Mouse (Mus musculus) intestine, embryonic 15.5 days (tissue): Measurements from ENCODE around the gene Olfr1340. TPM values are rescaled to one million over a fixed set of nuclear protein-coding genes. Genes with fewer than 3 reads are reported as not detected.
A peak's percentile ranks its signal among the peaks of the same experiment; 100 is the strongest.

Experiments
- ATAC-seq: fragments of 200-750 bp; cut with Nextera tagmentation; 2 replicates; pipeline ENCODE4 v1.8.0; 2017; ENCODE audit warnings: moderate TSS enrichment, moderate library complexity
- H3K27ac ChIP-seq: fragments of 300-500 bp; sonication (generic); 2 replicates; pipeline ENCODE4 v1.5.1; 2015; ENCODE audit warnings: mild to moderate bottlenecking, inconsistent platforms
- H3K27me3 ChIP-seq: fragments of 300-500 bp; sonication (generic); replicated peaks from 2 replicates; pipeline ENCODE4 v1.6.1; 2015; ENCODE audit warnings: inconsistent platforms
- H3K36me3 ChIP-seq: fragments of 300-500 bp; sonication (generic); 2 replicates; pipeline ENCODE4 v1.6.1; 2015; ENCODE audit warnings: inconsistent platforms
- H3K4me1 ChIP-seq: fragments of 300-500 bp; sonication (generic); replicated peaks from 2 replicates; pipeline ENCODE4 v1.6.1; 2015; ENCODE audit warnings: inconsistent platforms
- H3K4me2 ChIP-seq: fragments of 300-500 bp; sonication (generic); replicated peaks from 2 replicates; pipeline ENCODE4 v1.6.1; 2015; ENCODE audit warnings: mild to moderate bottlenecking, inconsistent platforms
- H3K4me3 ChIP-seq: fragments of 300-500 bp; sonication (generic); replicated peaks from 2 replicates; pipeline ENCODE4 v1.5.1; 2015; ENCODE audit warnings: inconsistent platforms
- H3K9ac ChIP-seq: fragments of 300-500 bp; sonication (generic); 2 replicates; pipeline ENCODE4 v1.6.1; 2015; ENCODE audit warnings: inconsistent platforms
- H3K9me3 ChIP-seq: fragments of 300-500 bp; sonication (generic); 2 replicates; pipeline ENCODE4 v1.6.1; 2016; ENCODE audit warnings: inconsistent platforms
- WGBS: fragments of 180-500 bp; shearing (Covaris S2); methylation state at CpG from one replicate; pipeline ENCODE4 v1.1.7; 2015; 5-methylcytosine and 5-hydroxymethylcytosine counted together
- polyA plus RNA-seq: library from polyadenylated mRNA; unstranded; fragments of >200 nt; fragmentation: Nextera tagmentation; extraction: Ambion mirVana; gene quantifications from 2 replicates; pipeline ENCODE4 v1.2.1, GENCODE M21; 2015

The Olfr1340 gene
- not detected in 2 replicates for polyA plus RNA-seq

GRCm38 (mm10) chr4:118719838-118720237 is at the start of gene Olfr1340:
Olfr1340 (plus strand) TSS chr4:118720138.
- no peak within 1 kb of the TSS for H3K4me3 ChIP-seq
- no peaks in the 10 kb centered on the region for H3K36me3 ChIP-seq
- H3K9me3 ChIP-seq = no peaks in the 10 kb centered on the region
- no peak within 1 kb of the TSS for H3K27ac ChIP-seq
- no peaks in the 10 kb centered on the region for H3K4me1 ChIP-seq
- H3K9ac ChIP-seq = no peak within 1 kb of the TSS
- no peak within 1 kb of the TSS for H3K4me2 ChIP-seq
- H3K27me3 ChIP-seq = no peaks in the 10 kb centered on the region
- no peak for ATAC-seq

- Histone ChIP-seq H3K9ac (no peak overlapping the region), H3K27ac (no peak overlapping the region), H3K4me3 (no peak overlapping the region), H3K27me3 (no peaks in the 10 kb centered on the region), H3K9me3 (no peaks in the 10 kb centered on the region), H3K4me2 (no peak overlapping the region), H3K36me3 (no peaks in the 10 kb centered on the region), H3K4me1 (no peaks in the 10 kb centered on the region)
- ATAC-seq = peak; percentile 41
- 23% methylated on average over 2 of the region's 2 CpGs for WGBS
Observed at GRCm38 (mm10) chr4:118687086-118687485, 32.9 kb upstream of the Olfr1340 start.

GRCm38 (mm10) chr4:118692412-118692973 is 27.4 kb upstream of the Olfr1340 start, which contains the start of gene Olfr1342:
Olfr1342 (minus strand) TSS chr4:118692756.
- no peaks in the 10 kb centered on the region for H3K4me1 ChIP-seq
- H3K27me3 ChIP-seq = no peaks in the 10 kb centered on the region
- H3K36me3 ChIP-seq = no peaks in the 10 kb centered on the region
- H3K27ac ChIP-seq = no peak within 1 kb of the TSS
- no peaks in the 10 kb centered on the region for H3K9me3 ChIP-seq
- no peak within 1 kb of the TSS for H3K4me2 ChIP-seq
- H3K9ac ChIP-seq = no peak within 1 kb of the TSS
- no peak within 1 kb of the TSS for H3K4me3 ChIP-seq
- ATAC-seq = no peak
- WGBS = 54% methylated on average over 12 of the region's 12 CpGs

GRCm38 (mm10) chr4:118693812-118694211 is 26.1 kb upstream of the Olfr1340 start:
- ATAC-seq = no peak

GRCm38 (mm10) chr4:118703223-118703622 is 16.7 kb upstream of the Olfr1340 start, which contains the start of gene Olfr1341:
Olfr1341 (plus strand) TSS chr4:118703523.
- H3K9me3 ChIP-seq = no peaks in the 10 kb centered on the region
- 84% methylated on average over 3 of the region's 3 CpGs for whole genome bisulfite sequencing
- no peak for ATAC-seq
- no peaks in the 10 kb centered on the region for H3K36me3 ChIP-seq
- no peaks in the 10 kb centered on the region for H3K4me1 ChIP-seq
- H3K27me3 ChIP-seq = no peaks in the 10 kb centered on the region
- no peak within 1 kb of the TSS for H3K4me3 ChIP-seq
- H3K9ac ChIP-seq = no peak within 1 kb of the TSS
- H3K27ac ChIP-seq = no peak within 1 kb of the TSS
- H3K4me2 ChIP-seq = no peak within 1 kb of the TSS

More at GRCm38 (mm10) chr4:118693812-118694211, 26.1 kb upstream of the Olfr1340 start:
- no peaks in the 10 kb centered on the region for H3K9me3 ChIP-seq
- no peaks in the 10 kb centered on the region for H3K27me3 ChIP-seq
- no peaks in the 10 kb centered on the region for H3K36me3 ChIP-seq
- H3K4me2 ChIP-seq = no peak overlapping the region
- no peaks in the 10 kb centered on the region for H3K4me1 ChIP-seq
- no peak overlapping the region for H3K9ac ChIP-seq
- no peak overlapping the region for H3K27ac ChIP-seq
- no peak overlapping the region for H3K4me3 ChIP-seq
- 43% methylated on average over 2 of the region's 2 CpGs for WGBS

- H3K9ac ChIP-seq = no peak overlapping the region
- H3K27ac ChIP-seq = no peak overlapping the region
- H3K36me3 ChIP-seq = no peaks in the 10 kb centered on the region
- no peak overlapping the region for H3K4me3 ChIP-seq
- no peaks in the 10 kb centered on the region for H3K27me3 ChIP-seq
- H3K4me2 ChIP-seq = no peak overlapping the region
- WGBS = 85% methylated on average over 5 of the region's 5 CpGs
- no peaks in the 10 kb centered on the region for H3K4me1 ChIP-seq
- ATAC-seq = no peak
- H3K9me3 ChIP-seq = no peaks in the 10 kb centered on the region
Observed at GRCm38 (mm10) chr4:118708086-118708485, 11.9 kb upstream of the Olfr1340 start.

- Histone ChIP-seq H3K9ac (no peak overlapping the region), H3K36me3 (no peaks in the 10 kb centered on the region), H3K9me3 (no peaks in the 10 kb centered on the region), H3K27me3 (no peaks in the 10 kb centered on the region), H3K4me3 (no peak overlapping the region), H3K4me2 (no peak overlapping the region), H3K4me1 (no peaks in the 10 kb centered on the region), H3K27ac (no peak overlapping the region)
- 53% methylated on average over 1 of the region's 1 CpGs for WGBS
- no peak for ATAC-seq
Observed at GRCm38 (mm10) chr4:118711656-118712055, 8.3 kb upstream of the Olfr1340 start.

GRCm38 (mm10) chr4:118721742-118722483 is 2.0 kb downstream of the Olfr1340 start:
- H3K4me3 ChIP-seq = no peak overlapping the region
- no peaks in the 10 kb centered on the region for H3K27me3 ChIP-seq
- no peak for ATAC-seq
- H3K36me3 ChIP-seq = no peaks in the 10 kb centered on the region
- H3K9ac ChIP-seq = no peak overlapping the region
- H3K4me2 ChIP-seq = no peak overlapping the region
- 52% methylated on average over 10 of the region's 10 CpGs for WGBS
- H3K27ac ChIP-seq = no peak overlapping the region
- no peaks in the 10 kb centered on the region for H3K9me3 ChIP-seq
- no peaks in the 10 kb centered on the region for H3K4me1 ChIP-seq

GRCm38 (mm10) chr4:118731875-118732274 is 11.9 kb downstream of the Olfr1340 start, which contains the start of gene Olfr1339:
Olfr1339 (plus strand) TSS chr4:118732175.
- no peak within 1 kb of the TSS for H3K9ac ChIP-seq
- no peak for ATAC-seq

GRCm38 (mm10) chr4:118739574-118739973 is 19.6 kb downstream of the Olfr1340 start:
- 72% methylated on average over 3 of the region's 3 CpGs for WGBS
- ATAC-seq = no peak

More at GRCm38 (mm10) chr4:118731875-118732274, 11.9 kb downstream of the Olfr1340 start, which contains the start of gene Olfr1339:
- Histone ChIP-seq H3K4me2 (no peak within 1 kb of the TSS), H3K9me3 (no peaks in the 10 kb centered on the region), H3K36me3 (no peaks in the 10 kb centered on the region), H3K27me3 (no peaks in the 10 kb centered on the region), H3K4me3 (no peak within 1 kb of the TSS), H3K4me1 (no peaks in the 10 kb centered on the region), H3K27ac (no peak within 1 kb of the TSS)
- WGBS = 86% methylated on average over 1 of the region's 1 CpGs

GRCm38 (mm10) chr4:118740988-118741698 is 21.2 kb downstream of the Olfr1340 start:
- Histone ChIP-seq H3K4me2 (peak overlapping the region; percentile 22; the same call in 1 of the 2 replicates), H3K4me1 (no peaks in the 10 kb centered on the region), H3K4me3 (no peak overlapping the region), H3K36me3 (no peaks in the 10 kb centered on the region), H3K9me3 (no peaks in the 10 kb centered on the region), H3K27me3 (0 out of 2 replicates have a peak, but pooled peaks cover 6% of the 10 kb centered on the region), H3K27ac (no peak overlapping the region), H3K9ac (no peak overlapping the region)
- WGBS = 10% methylated on average over 11 of the region's 11 CpGs
- peak; percentile 75 for ATAC-seq

More at GRCm38 (mm10) chr4:118739574-118739973, 19.6 kb downstream of the Olfr1340 start:
- Histone ChIP-seq H3K27ac (no peak overlapping the region), H3K4me2 (no peak overlapping the region), H3K27me3 (0 out of 2 replicates have a peak, but pooled peaks cover 6% of the 10 kb centered on the region), H3K9ac (no peak overlapping the region), H3K4me3 (no peak overlapping the region), H3K9me3 (no peaks in the 10 kb centered on the region), H3K36me3 (no peaks in the 10 kb centered on the region), H3K4me1 (no peaks in the 10 kb centered on the region)

- Histone ChIP-seq H3K9ac (no peak overlapping the region), H3K4me3 (no peak overlapping the region), H3K36me3 (no peaks in the 10 kb centered on the region), H3K27me3 (0 out of 2 replicates have a peak, but pooled peaks cover 6% of the 10 kb centered on the region), H3K9me3 (no peaks in the 10 kb centered on the region), H3K27ac (no peak overlapping the region), H3K4me2 (peak overlapping the region; percentile 22; the same call in 1 of the 2 replicates), H3K4me1 (no peaks in the 10 kb centered on the region)
- WGBS = 16% methylated on average over 16 of the region's 16 CpGs
- no peak for ATAC-seq
Observed at GRCm38 (mm10) chr4:118741881-118742280, 21.9 kb downstream of the Olfr1340 start.
